Mouse (Mus musculus) intestine, postnatal 0 days (tissue): ENCODE measurements around the gene Zfp91. TPM values are rescaled to one million over a fixed set of nuclear protein-coding genes. Genes with fewer than 3 reads are reported as not detected.

Experiments
- ATAC-seq: fragments of 200-750 bp; cut with Nextera tagmentation; 2 replicates; pipeline ENCODE4 v1.8.0; 2017; ENCODE audit warnings: mild to moderate bottlenecking, moderate TSS enrichment, moderate library complexity
- H3K27ac ChIP-seq: fragments of 300-500 bp; sonication (generic); 2 replicates; pipeline ENCODE4 v1.5.1; 2014; ENCODE audit warnings: mild to moderate bottlenecking, low read depth, low read length, moderate library complexity
- H3K27me3 ChIP-seq: fragments of 300-500 bp; sonication (generic); replicated peaks from 2 replicates; pipeline ENCODE4 v1.6.1; 2014; ENCODE audit warnings: low read length, mixed read lengths; ENCODE audit not compliant: control insufficient read depth, insufficient read depth
- H3K36me3 ChIP-seq: fragments of 300-500 bp; sonication (generic); 2 replicates; pipeline ENCODE4 v1.6.1; 2014; ENCODE audit warnings: mild to moderate bottlenecking, moderate library complexity; ENCODE audit not compliant: control insufficient read depth, insufficient read depth
- H3K4me1 ChIP-seq: fragments of 300-500 bp; sonication (generic); replicated peaks from 2 replicates; pipeline ENCODE4 v1.6.1; 2014; ENCODE audit warnings: antibody characterized with exemption, low read length, mixed read lengths; ENCODE audit not compliant: control insufficient read depth, insufficient read depth
- H3K4me2 ChIP-seq: fragments of 300-500 bp; sonication (generic); replicated peaks from 2 replicates; pipeline ENCODE4 v1.6.1; 2014; ENCODE audit warnings: low read depth, mild to moderate bottlenecking, moderate library complexity
- H3K4me3 ChIP-seq: fragments of 300-500 bp; sonication (generic); 2 replicates; pipeline ENCODE4 v1.5.1; 2014; ENCODE audit warnings: low read depth, low read length
- H3K9ac ChIP-seq: fragments of 300-500 bp; sonication (generic); 2 replicates; pipeline ENCODE4 v1.6.1; 2014; ENCODE audit warnings: mild to moderate bottlenecking, low read depth, low read length
- H3K9me3 ChIP-seq: fragments of 300-500 bp; sonication (generic); 2 replicates; pipeline ENCODE4 v1.6.1; 2016; ENCODE audit warnings: mixed run types; ENCODE audit not compliant: control insufficient read depth
- CTCF ChIP-seq: sonication (generic); IDR thresholded peaks from 2 replicates; pipeline ENCODE4 v1.5.1; 2016; ENCODE audit warnings: low read depth, mild to moderate bottlenecking, control low read depth, antibody characterized with exemption, moderate library complexity
- whole genome bisulfite sequencing: fragments of 180-500 bp; shearing (Covaris S2); extraction: QIAGEN DNeasy Blood & Tissue Kit; methylation state at CpG from one replicate; pipeline ENCODE4 v1.1.7; 2014; 5-methylcytosine and 5-hydroxymethylcytosine counted together
- polyA plus RNA-seq: library from polyadenylated mRNA; unstranded; fragments of >200 nt; fragmentation: Nextera tagmentation; extraction: Ambion mirVana; gene quantifications from 2 replicates; pipeline ENCODE4 v1.2.1, GENCODE M21; 2015

The Zfp91 gene
- polyA plus RNA-seq, 1 experiment from 2014 or later: 13.6 TPM

- H3K4me3 ChIP-seq: no peak overlapping the region
- TF ChIP-seq CTCF: no peak
- H3K9me3 ChIP-seq: no peaks in the 10 kb centered on the region
- H3K4me2 ChIP-seq: no peak overlapping the region
- no peaks in the 10 kb centered on the region for H3K27me3 ChIP-seq
- no peak for ATAC-seq
- no peaks in the 10 kb centered on the region for H3K36me3 ChIP-seq
- H3K9ac ChIP-seq: no peak overlapping the region
- WGBS: 58% methylated on average over 2 of the region's 2 CpGs
- H3K4me1 ChIP-seq: no peaks in the 10 kb centered on the region
- no peak overlapping the region for H3K27ac ChIP-seq
These were observed 75.5 kb downstream of the Zfp91 start for GRCm38 (mm10) chr19:12720463-12720862.

GRCm38 (mm10) chr19:12719189-12719588 is 76.7 kb downstream of the Zfp91 start:
- WGBS: 71% methylated on average over 6 of the region's 6 CpGs

More at GRCm38 (mm10) chr19:12719189-12719588, 76.7 kb downstream of the Zfp91 start:
- no peak for ATAC-seq
- no peak for TF ChIP-seq CTCF
- no peaks in the 10 kb centered on the region for H3K9me3 ChIP-seq
- H3K27me3 ChIP-seq: no peaks in the 10 kb centered on the region
- H3K4me3 ChIP-seq: no peak overlapping the region
- H3K9ac ChIP-seq: no peak overlapping the region
- H3K36me3 ChIP-seq: no peaks in the 10 kb centered on the region
- H3K4me2 ChIP-seq: no peak overlapping the region
- no peak overlapping the region for H3K27ac ChIP-seq
- no peaks in the 10 kb centered on the region for H3K4me1 ChIP-seq

Other genes with a start within 250 kb of the Zfp91 start
- gene Gm4952, start 196.2 kb downstream of the Zfp91 start, polyA plus RNA-seq: 0.13 TPM in 1 of 2 replicates, not detected in the other
- gene Glyat, start 162.8 kb downstream of the Zfp91 start, polyA plus RNA-seq: 2.8 and 3.5 TPM in 2 replicates
- gene Olfr1442, start 125.7 kb downstream of the Zfp91 start, polyA plus RNA-seq: not detected in 2 replicates
- gene Olfr1443, start 118.0 kb downstream of the Zfp91 start, polyA plus RNA-seq: not detected in 2 replicates
- 0.55 and 0.59 TPM in 2 replicates for gene Keg1, start 100.3 kb downstream of the Zfp91 start, polyA plus RNA-seq
- gene Cntf, start 30.5 kb downstream of the Zfp91 start, polyA plus RNA-seq: 0.93 and 1.1 TPM in 2 replicates
- gene Lpxn, start 67 bp upstream of the Zfp91 start, polyA plus RNA-seq: 1.7 and 1.9 TPM in 2 replicates
- not detected in 2 replicates for gene Gm5244, start 50.6 kb upstream of the Zfp91 start, polyA plus RNA-seq
- not detected in 2 replicates for gene Olfr1444, start 61.2 kb upstream of the Zfp91 start, polyA plus RNA-seq
- not detected in 2 replicates for gene Olfr1445, start 87.7 kb upstream of the Zfp91 start, polyA plus RNA-seq
- gene Olfr1446, start 97.4 kb upstream of the Zfp91 start, polyA plus RNA-seq: not detected in 2 replicates
- gene Olfr1447, start 107.6 kb upstream of the Zfp91 start, polyA plus RNA-seq: not detected in 2 replicates
- gene Olfr1448, start 128.3 kb upstream of the Zfp91 start, polyA plus RNA-seq: not detected in 2 replicates
- gene Olfr1449, start 134.7 kb upstream of the Zfp91 start, polyA plus RNA-seq: not detected in 2 replicates
- gene Olfr1450, start 154.1 kb upstream of the Zfp91 start, polyA plus RNA-seq: not detected in 2 replicates
- not detected in 2 replicates for gene Olfr1451, start 198.9 kb upstream of the Zfp91 start, polyA plus RNA-seq
- not detected in 2 replicates for gene Olfr1453, start 232.2 kb upstream of the Zfp91 start, polyA plus RNA-seq